Mouse (Mus musculus) adrenal gland, adult 18-20 months (tissue): ENCODE measurements around the gene Trim17. TPM values are rescaled to one million over a fixed set of nuclear protein-coding genes. Genes with fewer than 3 reads are reported as not detected.

Source experiments
- DNase-seq, 2 experiments: peaks; one replicate each; pipeline ENCODE4 v3.0.0; 2021 to 2022; ENCODE audit warnings: low spot score in 2 of 2
- total RNA-seq, 2 experiments: library from RNA; stranded (reverse); gene quantifications; 1 replicate in 1 of 2; 2 replicates in 1 of 2; pipeline ENCODE4 v1.2.3; 2021

The Trim17 gene
- total RNA-seq, 2 experiments from 2014 or later = 0.06 to 0.10 TPM

DNA sequence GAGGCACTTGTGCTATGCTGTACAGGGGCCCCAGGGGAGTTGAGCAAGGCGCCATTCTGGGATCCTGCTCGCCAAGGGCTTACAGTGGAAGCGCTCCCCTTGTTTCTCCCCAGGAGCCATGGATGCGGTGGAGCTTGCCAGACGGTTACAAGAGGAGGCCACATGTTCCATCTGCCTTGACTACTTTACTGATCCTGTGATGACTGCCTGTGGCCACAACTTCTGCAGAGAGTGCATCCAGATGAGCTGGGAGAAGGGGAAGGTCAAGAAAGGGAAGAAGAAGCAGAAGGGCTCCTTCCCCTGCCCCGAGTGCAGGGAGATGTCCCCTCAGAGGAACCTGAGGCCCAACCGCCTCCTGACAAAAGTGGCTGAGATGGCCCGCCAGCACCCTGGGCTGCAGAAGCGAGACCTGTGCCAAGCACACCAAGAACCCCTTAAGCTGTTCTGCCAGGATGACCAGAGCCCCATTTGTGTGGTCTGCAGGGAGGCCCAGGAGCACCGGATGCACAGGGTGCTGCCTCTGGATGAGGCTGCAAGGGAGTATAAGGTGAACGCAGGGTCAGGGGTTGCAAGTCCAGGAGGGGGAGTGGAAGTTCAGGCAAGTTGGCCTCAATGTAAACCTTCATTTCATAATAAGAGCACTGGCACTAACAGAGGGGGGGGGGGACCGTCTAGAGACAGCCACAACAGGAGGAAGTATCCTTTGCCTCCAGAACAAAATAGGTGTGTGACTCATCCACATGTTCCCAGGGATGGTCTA lies 10.7 kb downstream of the Trim17 start:
- no peak for DNase-seq

- DNase-seq = no peak
Measured at GRCm38 (mm10) chr11:58967346-58967745, 12.9 kb downstream of the Trim17 start.

GRCm38 (mm10) chr11:58968551-58968950 lies 14.1 kb downstream of the Trim17 start:
- DNase-seq = no peak

DNA sequence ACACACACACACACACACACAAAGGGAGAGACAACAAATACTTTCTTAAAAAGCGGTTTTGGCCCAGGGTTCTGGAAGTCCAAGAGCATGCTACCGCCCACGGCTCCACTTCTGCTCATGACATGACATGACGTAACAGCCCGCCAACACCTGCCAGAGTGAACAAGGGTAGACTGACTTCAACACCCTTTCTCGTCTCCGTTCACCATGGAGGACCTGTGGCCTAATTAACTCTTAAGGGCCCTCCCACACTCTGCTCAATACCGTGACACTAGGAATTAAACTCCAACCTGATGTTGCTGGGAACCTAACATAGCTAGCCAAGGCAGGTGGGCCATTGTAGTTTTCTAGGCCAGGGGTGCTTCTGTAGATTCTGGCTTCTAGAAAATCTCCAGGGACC lies 14.5 kb downstream of the Trim17 start:
- no peak for DNase-seq

DNA sequence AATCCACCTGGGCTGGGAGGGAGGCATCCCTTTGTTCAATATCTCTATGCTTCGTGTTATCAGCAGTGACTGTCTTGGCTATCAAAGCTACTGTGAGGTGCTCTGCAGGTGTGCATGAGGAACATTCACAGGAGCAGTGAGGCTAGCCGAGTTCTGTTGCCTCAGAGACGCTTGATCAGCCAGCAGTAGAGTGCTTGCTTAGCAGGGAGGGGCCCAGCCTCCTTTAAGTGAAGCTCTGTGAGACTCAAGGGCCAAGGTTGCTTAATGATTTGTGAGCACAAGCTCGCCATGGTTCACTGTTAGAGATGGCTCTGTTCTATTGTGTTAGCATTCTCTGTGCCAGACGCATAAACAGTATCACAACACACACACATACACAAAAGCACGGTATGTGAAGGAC lies 15.2 kb downstream of the Trim17 start:
- DNase-seq = no peak

DNA sequence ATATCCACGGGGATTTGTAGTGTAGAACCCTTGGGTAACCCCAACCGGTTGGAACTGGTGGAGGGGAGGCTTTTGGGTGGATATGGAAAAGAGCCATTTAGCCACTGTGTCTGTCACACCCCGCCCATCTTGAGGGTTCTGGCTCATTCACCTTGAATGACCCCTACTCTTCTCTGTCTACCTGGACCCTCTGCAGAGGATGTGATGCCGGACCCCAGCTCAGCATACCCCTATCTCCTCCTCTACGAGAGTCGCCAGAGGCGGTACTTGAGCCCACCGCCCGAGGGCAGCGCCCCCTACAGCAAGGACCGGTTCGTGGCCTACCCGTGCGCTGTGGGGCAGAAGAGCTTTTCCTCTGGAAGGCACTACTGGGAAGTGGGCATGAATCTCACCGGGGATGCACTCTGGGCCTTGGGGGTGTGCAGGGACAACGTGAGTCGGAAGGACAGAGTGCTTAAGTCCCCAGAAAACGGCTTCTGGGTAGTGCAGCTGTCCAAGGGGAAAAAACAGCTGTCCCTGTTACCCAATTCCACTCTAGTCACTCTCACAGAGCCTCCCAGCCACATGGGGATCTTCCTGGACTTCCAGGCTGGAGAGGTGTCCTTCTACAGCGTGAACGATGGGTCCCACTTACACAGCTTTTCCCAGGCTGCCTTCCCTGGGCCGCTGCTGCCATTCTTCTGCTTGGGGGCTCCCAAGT lies 16.5 kb downstream of the Trim17 start:
- DNase-seq = no peak

DNA sequence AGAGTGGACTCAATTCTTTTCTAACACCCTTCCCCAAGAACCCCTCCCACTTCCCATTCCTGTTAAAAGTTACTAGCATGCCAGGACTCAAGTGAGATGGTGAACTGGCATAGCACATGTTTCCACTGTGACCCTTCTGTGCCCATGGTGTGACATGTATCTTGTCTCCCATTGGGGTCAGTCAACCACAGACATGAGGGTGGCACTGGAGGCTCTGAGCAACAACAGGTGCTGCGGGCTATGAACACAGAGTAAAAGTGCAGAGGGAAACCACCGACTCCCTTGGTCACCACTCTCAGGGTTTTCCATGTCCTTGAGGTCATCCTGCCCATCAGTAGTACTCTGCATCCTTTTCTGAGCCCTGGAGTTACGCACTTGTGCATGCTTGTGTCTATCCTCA lies 17.3 kb downstream of the Trim17 start:
- DNase-seq = no peak

GRCm38 (mm10) chr11:58974414-58974813 lies 19.9 kb downstream of the Trim17 start:
- no peak for DNase-seq

- DNase-seq = no peak
Measured at GRCm38 (mm10) chr11:58977150-58977549, 22.7 kb downstream of the Trim17 start.

GRCm38 (mm10) chr11:58977607-58978026 lies 23.1 kb downstream of the Trim17 start:
- DNase-seq = no peak

DNA sequence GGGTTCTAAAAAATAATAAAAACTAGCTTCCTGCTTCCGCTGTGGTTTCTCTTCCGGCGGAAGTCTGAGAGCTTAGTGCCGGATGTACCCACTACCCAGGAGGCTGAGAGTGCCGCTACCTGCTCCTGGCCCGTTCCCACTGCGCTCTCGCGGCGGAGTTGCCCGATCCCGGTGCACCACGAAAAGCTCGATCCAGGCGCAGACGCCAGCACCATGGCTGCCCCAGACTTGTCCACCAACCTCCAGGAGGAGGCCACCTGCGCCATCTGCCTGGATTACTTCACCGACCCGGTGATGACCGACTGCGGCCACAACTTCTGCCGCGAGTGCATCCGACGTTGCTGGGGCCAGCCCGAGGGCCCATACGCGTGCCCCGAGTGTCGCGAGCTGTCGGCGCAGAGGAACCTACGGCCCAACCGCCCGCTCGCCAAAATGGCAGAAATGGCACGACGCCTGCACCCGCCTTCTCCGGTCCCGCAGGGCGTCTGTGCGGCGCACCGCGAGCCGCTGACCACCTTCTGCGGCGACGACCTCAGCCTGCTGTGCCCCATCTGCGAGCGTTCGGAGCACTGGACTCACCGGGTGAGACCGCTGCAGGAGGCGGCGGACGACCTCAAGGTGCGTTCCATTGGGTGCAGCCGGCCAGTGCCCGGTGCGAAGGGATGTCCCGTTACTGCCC lies 23.7 kb downstream of the Trim17 start, which contains the start of gene Trim11:
TSS of gene Trim11 (plus strand) at position 67 of the 679 bp plus-strand sequence.
- peak; percentile 53 to 55 for DNase-seq

DNA sequence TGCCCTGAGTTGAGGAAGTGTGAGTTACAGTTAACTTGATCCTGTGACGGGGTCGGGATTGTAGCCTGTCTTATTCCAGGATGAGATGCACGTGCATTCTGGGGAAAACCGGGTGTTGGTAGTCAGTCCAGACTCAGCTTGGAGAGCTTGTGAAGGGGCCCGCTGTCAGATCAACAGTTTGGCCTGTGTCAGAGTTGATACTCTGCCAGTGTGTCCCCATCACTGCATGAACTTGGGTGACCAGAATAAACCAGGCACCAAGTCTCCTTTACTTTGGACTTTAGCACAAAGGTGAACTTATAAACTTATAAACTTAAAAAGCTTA lies 24.2 kb downstream of the Trim17 start:
- no peak for DNase-seq

GRCm38 (mm10) chr11:58979183-58979582 lies 24.7 kb downstream of the Trim17 start:
- no peak for DNase-seq

DNA sequence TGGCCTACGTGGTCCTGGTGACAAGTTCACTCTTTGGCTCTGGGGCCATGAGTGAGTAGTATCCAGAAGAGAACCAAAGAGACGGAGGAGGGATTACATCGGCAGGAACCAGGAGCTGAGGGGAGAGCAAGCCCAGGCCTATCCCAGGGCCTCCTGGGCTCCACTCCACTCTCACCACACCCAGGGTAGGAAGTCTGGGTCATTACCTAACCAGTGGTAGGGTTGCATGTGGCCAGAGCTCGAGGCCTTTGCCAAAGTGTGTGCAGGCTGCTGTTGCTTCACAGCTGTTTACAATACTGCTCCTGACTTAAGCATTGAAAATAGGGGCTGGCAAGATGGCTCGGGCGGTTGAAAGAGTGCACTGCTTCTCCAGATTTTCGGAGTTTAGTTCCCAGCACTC lies 25.2 kb downstream of the Trim17 start:
- DNase-seq = no peak

DNA sequence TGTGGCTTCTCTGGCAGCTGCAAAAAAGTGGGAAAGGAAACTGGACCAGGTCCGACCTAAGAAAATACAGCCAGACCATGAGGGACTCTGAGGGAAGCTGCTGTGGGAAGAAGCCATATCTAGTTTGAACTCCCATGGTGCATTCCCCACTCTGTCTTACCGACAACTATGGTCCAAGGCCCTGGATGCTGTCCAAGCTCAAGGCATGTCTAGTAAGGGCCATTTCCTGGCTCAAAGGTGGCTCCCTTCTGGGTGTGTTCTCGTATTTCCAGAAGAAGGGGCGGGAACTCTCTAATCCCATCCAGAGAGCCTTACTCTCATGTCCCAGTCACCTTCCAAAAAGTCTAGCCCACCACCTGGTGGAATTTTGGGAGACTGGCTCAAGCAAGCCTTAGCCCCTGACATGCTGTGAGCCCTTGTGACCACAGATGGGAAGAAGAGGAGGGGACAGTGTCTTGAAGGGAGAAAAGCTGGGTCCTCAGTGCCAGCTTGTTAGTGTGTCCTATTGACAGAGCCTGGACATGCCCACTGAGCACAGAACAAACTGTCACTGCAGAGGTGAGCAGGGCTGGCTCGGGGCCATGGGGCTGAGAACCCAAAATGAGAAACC lies 26.0 kb downstream of the Trim17 start:
- DNase-seq = no peak

DNA sequence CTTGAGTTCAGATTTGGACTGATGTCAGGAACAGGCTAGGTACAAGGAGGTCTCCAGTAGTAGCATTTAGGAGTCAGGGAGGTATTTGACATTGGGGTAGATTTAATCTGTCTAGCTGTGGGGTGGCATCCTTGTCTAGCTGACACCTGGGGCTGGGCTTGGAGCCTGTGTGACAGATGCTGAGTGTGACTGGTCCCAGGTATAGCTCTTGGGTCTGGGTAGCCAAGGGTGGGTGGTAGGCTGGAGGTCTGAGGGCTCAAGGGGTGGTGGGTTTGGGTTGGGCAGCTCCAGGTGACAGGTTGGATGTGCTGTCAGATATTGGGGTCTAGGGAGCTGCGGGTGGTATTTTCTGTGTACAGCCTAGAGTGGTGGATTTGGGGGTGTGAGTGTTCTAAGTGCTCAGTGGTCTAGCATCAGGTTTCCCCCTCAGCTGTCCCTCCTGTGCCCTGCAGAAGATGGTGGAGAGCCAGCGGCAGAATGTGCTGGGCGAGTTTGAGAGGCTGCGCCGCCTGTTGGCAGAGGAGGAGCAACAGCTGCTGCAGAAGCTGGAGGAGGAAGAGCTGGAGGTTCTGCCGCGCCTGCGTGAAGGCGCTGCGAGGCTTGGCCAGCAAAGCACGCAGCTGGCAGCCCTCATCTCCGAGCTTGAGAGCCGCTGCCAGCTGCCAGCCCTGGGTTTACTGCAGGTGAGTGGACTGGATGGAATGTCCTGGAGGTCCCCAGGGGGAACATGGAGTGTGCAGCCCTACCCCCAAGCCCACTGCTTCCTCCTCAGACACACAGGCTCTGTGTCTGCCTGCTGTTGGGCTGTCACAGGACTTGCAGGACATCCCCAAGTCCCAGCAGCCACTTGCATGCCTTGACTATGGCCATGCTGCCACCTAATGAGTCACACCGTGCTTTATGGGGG lies 27.3 kb downstream of the Trim17 start:
- peak in 1 of 2 experiments; percentile 49 for DNase-seq

- DNase-seq = no peak
Measured at GRCm38 (mm10) chr11:58982471-58983097, 28.1 kb downstream of the Trim17 start.

- no peak for DNase-seq
Measured at GRCm38 (mm10) chr11:58983691-58984341, 29.3 kb downstream of the Trim17 start.

DNA sequence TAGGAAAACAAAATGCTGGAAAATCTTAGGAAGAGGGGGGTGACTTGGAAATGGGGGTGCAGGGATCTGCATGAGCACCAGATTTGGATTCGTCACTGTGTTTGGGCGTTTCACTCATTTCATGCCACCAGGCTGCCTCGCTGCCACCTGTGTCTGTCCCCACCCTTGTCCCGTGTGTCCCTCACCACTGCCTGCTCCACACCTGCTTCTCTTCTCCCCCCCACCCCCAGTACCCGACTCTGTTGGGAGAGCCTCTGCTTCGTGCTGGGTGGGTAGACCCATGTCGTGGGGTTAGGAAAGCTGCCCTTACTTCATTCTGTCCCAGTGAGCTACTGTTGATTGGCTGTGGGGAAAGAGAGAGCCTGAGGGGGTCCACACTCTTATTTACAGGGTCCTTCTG lies 30.2 kb downstream of the Trim17 start:
- no peak for DNase-seq
